Mouse (Mus musculus): ENCODE results near the gene Pum2. TPM values are rescaled to one million over a fixed set of nuclear protein-coding genes. Genes with fewer than 3 reads are reported as not detected.

The Pum2 gene
- total RNA-seq (2014; rRNA removed) (43.0 and 59.5 TPM in 2 replicates), polyA plus RNA-seq (2012; rRNA removed) (16.0 and 18.0 TPM in 2 replicates)

DNA sequence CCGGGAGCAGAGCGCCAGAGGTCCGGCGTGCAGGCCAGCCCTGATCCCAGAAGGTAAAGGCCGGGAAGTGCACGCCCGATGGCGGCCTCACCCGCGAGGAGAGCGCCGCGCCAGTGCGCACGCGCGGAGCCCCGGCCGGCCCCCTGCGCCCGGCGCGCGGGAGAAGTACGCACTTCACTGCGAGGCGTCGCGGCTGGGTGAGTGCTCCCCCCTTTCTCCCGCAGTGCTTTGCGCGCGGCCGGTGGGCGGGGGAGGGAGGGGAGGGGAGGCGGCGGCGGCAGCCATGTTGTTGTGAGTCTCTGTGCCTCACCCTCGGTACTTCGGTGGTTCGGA is at the start of gene Pum2:
Gene Pum2 (plus strand): TSS at position 161 of the 333 bp plus-strand sequence.
- peaks cover 12% of the 10 kb centered on the region for H3K79me2 ChIP-seq (ENCODE audit: control insufficient read depth, insufficient read depth, low read length)
- peak; percentile 64 for TF ChIP-seq POLR2A (IDR thresholded peaks at IDR 0.05; ENCODE audit: extremely low read depth, insufficient read depth, low read length)
- no peak for TF ChIP-seq CTCF (IDR thresholded peaks at IDR 0.05; ENCODE audit: low read depth, low read length)
- peak within 1 kb of the TSS; percentile 98 for H3K27ac ChIP-seq (replicated peaks; ENCODE audit: insufficient read depth, low read depth, low read length)
- under 1% methylated on average over 26 of the region's 41 CpGs for WGBS
- no peaks in the 10 kb centered on the region for H3K36me3 ChIP-seq (ENCODE audit: control insufficient read depth, insufficient read depth, low read length)
- peak within 1 kb of the TSS; percentile 99 for H3K9ac ChIP-seq (ENCODE audit: low read depth, low read length)
- peaks cover 19% of the 10 kb centered on the region for H3K4me1 ChIP-seq (ENCODE audit: control insufficient read depth, insufficient read depth, low read length)
- H3K4me3 ChIP-seq (ENCODE audit: insufficient read depth, low read depth, low read length) = peak within 1 kb of the TSS; percentile 100
- H3K27me3 ChIP-seq (ENCODE audit: control insufficient read depth, insufficient read depth, low read length) = no peaks in the 10 kb centered on the region
- DNase-seq (ENCODE audit: extremely low read depth, low read depth, low spot score) = peak; percentile 63

DNA sequence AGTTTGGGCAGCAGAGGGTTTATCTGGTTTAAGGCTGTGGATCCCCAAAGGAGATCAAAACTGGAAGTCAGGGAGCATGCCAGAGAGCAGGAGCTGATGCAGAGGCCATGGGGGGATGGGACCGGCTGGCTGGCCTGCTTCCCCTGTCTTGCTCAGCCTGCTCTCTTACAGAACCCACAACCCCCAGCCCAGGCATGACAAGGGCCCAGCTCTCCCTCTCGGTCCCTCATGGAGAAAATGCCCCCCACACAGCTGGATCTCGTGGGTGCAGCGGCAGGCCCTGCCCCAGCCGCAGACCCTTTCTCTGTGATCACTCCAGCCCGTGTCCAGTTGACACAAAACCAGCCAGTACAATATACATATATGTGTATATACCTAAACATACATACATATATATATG is 44.4 kb upstream of the Pum2 start:
- no peak for DNase-seq (ENCODE audit: extremely low read depth, low read depth, low spot score)
- Histone ChIP-seq H3K4me3 (ENCODE audit: insufficient read depth, low read depth, low read length) (no peak overlapping the region), H3K9ac (ENCODE audit: low read depth, low read length) (no peak overlapping the region), H3K27me3 (ENCODE audit: control insufficient read depth, insufficient read depth, low read length) (no peaks in the 10 kb centered on the region), H3K36me3 (ENCODE audit: control insufficient read depth, insufficient read depth, low read length) (no peaks in the 10 kb centered on the region), H3K79me2 (ENCODE audit: control insufficient read depth, insufficient read depth, low read length) (no peaks in the 10 kb centered on the region), H3K27ac (replicated peaks; ENCODE audit: insufficient read depth, low read depth, low read length) (no peak overlapping the region), H3K4me1 (ENCODE audit: control insufficient read depth, insufficient read depth, low read length) (no peaks in the 10 kb centered on the region)
- TF ChIP-seq POLR2A (IDR thresholded peaks at IDR 0.05; ENCODE audit: extremely low read depth, insufficient read depth, low read length) (no peak), CTCF (IDR thresholded peaks at IDR 0.05; ENCODE audit: low read depth, low read length) (no peak)
- WGBS = 96% methylated on average over 6 of the region's 6 CpGs

DNA sequence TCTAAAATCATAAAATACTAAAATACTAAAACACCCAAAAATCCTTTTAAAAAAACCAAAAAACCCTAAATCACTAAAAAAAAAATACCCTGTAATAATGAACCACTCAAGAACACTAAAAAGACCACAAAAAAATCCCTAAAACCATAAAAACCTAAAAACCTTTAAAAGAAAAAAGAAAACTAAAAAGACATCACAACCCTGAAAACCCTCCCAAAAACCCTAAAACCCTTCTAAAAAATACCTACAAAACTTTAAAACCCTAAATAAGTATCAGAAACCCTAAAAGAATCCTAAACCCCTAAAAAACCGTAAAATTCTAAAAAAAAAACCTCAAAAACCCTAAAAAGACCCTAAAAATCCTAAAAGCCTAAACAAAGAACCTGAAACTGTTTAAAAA is 42.2 kb upstream of the Pum2 start:
- Histone ChIP-seq H3K9ac (ENCODE audit: low read depth, low read length) (no peak overlapping the region), H3K27me3 (ENCODE audit: control insufficient read depth, insufficient read depth, low read length) (no peaks in the 10 kb centered on the region), H3K36me3 (ENCODE audit: control insufficient read depth, insufficient read depth, low read length) (no peaks in the 10 kb centered on the region), H3K4me3 (ENCODE audit: insufficient read depth, low read depth, low read length) (no peak overlapping the region), H3K27ac (replicated peaks; ENCODE audit: insufficient read depth, low read depth, low read length) (no peak overlapping the region), H3K79me2 (ENCODE audit: control insufficient read depth, insufficient read depth, low read length) (no peaks in the 10 kb centered on the region), H3K4me1 (ENCODE audit: control insufficient read depth, insufficient read depth, low read length) (no peaks in the 10 kb centered on the region)
- 100% methylated on average over 1 of the region's 1 CpGs for WGBS
- DNase-seq (ENCODE audit: extremely low read depth, low read depth, low spot score) = no peak
- TF ChIP-seq CTCF (IDR thresholded peaks at IDR 0.05; ENCODE audit: low read depth, low read length) (no peak), POLR2A (IDR thresholded peaks at IDR 0.05; ENCODE audit: extremely low read depth, insufficient read depth, low read length) (no peak)

DNA sequence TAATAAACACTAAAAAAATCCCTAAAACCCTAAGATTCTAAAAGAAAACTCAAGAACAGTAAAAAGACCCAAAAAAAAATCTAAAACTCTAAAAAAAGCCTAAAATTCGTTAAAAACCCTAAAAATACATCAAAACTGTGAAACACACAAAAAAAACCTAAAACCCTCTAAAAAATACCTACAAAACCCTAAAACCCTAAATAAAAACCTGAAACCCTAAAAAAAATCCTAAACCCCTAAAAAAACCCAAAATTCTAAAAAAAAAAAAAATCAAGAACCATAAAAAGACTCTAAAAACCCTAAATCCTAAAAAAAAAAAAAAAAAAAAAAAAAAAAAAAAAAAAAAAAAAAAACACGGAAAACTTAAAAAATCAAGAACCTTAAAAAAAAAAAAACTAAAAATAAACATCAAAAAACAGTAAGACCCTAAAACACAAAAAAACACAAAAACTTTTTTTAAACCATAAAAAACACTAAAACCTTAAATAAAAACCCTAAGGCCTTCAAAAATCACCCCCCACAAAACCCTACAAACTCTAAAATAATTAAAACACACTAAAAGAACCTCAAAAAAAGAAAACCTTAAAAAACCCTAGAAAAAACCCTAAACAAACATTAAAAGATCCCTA is 41.1 kb upstream of the Pum2 start:
- Histone ChIP-seq H3K4me1 (ENCODE audit: control insufficient read depth, insufficient read depth, low read length) (no peaks in the 10 kb centered on the region), H3K79me2 (ENCODE audit: control insufficient read depth, insufficient read depth, low read length) (no peaks in the 10 kb centered on the region), H3K27me3 (ENCODE audit: control insufficient read depth, insufficient read depth, low read length) (no peaks in the 10 kb centered on the region), H3K4me3 (ENCODE audit: insufficient read depth, low read depth, low read length) (no peak overlapping the region), H3K36me3 (ENCODE audit: control insufficient read depth, insufficient read depth, low read length) (no peaks in the 10 kb centered on the region), H3K9ac (ENCODE audit: low read depth, low read length) (no peak overlapping the region), H3K27ac (replicated peaks; ENCODE audit: insufficient read depth, low read depth, low read length) (no peak overlapping the region)
- no peak for DNase-seq (ENCODE audit: extremely low read depth, low read depth, low spot score)
- no peak for TF ChIP-seq POLR2A (IDR thresholded peaks at IDR 0.05; ENCODE audit: extremely low read depth, insufficient read depth, low read length)
- TF ChIP-seq CTCF (IDR thresholded peaks at IDR 0.05; ENCODE audit: low read depth, low read length) = no peak
- whole genome bisulfite sequencing = 88% methylated on average over 2 of the region's 2 CpGs

DNA sequence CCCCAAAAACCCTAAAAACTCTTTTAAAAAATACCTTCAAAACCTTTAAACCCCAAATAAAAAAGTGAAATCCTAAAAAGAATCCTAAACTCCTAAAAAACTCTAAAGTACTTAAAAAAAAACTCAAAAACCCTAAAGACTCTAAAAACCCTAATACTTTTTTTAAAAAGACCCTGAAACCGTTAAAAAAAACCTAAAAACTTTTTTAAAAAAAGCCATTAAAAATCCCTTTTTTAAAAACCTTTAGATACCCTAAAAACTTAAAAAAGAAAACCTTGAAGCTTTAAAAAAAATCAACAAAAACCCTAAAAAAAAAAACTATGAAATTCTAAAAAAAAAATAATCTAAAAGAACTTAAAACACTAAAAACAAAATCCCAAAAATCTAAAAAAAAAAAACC is 39.6 kb upstream of the Pum2 start:
- Histone ChIP-seq H3K36me3 (ENCODE audit: control insufficient read depth, insufficient read depth, low read length) (no peaks in the 10 kb centered on the region), H3K4me3 (ENCODE audit: insufficient read depth, low read depth, low read length) (no peak overlapping the region)

DNA sequence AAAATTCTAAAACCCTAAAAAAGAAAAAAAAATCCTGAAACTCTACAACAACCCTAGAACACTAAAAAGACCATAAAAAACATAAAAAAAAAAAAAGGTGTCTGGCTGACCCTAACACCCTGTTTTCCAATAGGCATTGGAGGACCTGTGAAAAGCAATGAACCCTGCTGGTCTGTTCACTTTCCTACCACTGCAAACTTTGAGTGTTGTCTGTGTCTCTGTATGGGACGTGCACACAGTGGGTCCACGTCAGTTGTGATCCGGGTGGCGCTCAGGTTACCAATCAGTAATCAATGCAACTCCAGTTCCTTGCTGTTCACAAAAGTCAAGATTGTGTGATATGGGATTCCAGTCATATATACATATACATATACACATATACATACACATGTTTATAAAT is 38.4 kb upstream of the Pum2 start:
- Histone ChIP-seq H3K9ac (ENCODE audit: low read depth, low read length) (no peak overlapping the region), H3K27me3 (ENCODE audit: control insufficient read depth, insufficient read depth, low read length) (no peaks in the 10 kb centered on the region), H3K4me1 (ENCODE audit: control insufficient read depth, insufficient read depth, low read length) (no peaks in the 10 kb centered on the region), H3K27ac (replicated peaks; ENCODE audit: insufficient read depth, low read depth, low read length) (no peak overlapping the region), H3K36me3 (ENCODE audit: control insufficient read depth, insufficient read depth, low read length) (no peaks in the 10 kb centered on the region), H3K4me3 (ENCODE audit: insufficient read depth, low read depth, low read length) (no peak overlapping the region), H3K79me2 (ENCODE audit: control insufficient read depth, insufficient read depth, low read length) (no peaks in the 10 kb centered on the region)
- 97% methylated on average over 4 of the region's 4 CpGs for WGBS
- DNase-seq (ENCODE audit: extremely low read depth, low read depth, low spot score) = no peak
- TF ChIP-seq CTCF (IDR thresholded peaks at IDR 0.05; ENCODE audit: low read depth, low read length) (no peak), POLR2A (IDR thresholded peaks at IDR 0.05; ENCODE audit: extremely low read depth, insufficient read depth, low read length) (no peak)

More for the DNA sequence above, 39.6 kb upstream of the Pum2 start:
- no peaks in the 10 kb centered on the region for H3K27me3 ChIP-seq (ENCODE audit: control insufficient read depth, insufficient read depth, low read length)
- no peak overlapping the region for H3K9ac ChIP-seq (ENCODE audit: low read depth, low read length)
- no peak for TF ChIP-seq CTCF (IDR thresholded peaks at IDR 0.05; ENCODE audit: low read depth, low read length)
- TF ChIP-seq POLR2A (IDR thresholded peaks at IDR 0.05; ENCODE audit: extremely low read depth, insufficient read depth, low read length) = no peak
- DNase-seq (ENCODE audit: extremely low read depth, low read depth, low spot score) = no peak
- 98% methylated on average over 1 of the region's 1 CpGs for whole genome bisulfite sequencing
- H3K27ac ChIP-seq (replicated peaks; ENCODE audit: insufficient read depth, low read depth, low read length) = no peak overlapping the region
- H3K79me2 ChIP-seq (ENCODE audit: control insufficient read depth, insufficient read depth, low read length) = no peaks in the 10 kb centered on the region
- H3K4me1 ChIP-seq (ENCODE audit: control insufficient read depth, insufficient read depth, low read length) = no peaks in the 10 kb centered on the region
